Mouse (Mus musculus) bone marrow, adult 2 months (tissue): Measurements from ENCODE around the gene Txnrd2.

Experiments
- CTCF ChIP-seq: fragments of 200-500 bp; IDR thresholded peaks from 2 replicates; pipeline ENCODE4 v1.5.1; 2011; ENCODE audit warnings: low read length, control low read depth; ENCODE audit not compliant: control insufficient read depth, insufficient read depth
- POLR2A ChIP-seq: fragments of 200-500 bp; IDR thresholded peaks from 2 replicates; pipeline ENCODE4 v1.6.1; 2011; ENCODE audit warnings: low read depth, mild to moderate bottlenecking, control low read depth, low read length, borderline replicate concordance; ENCODE audit not compliant: control insufficient read depth

GRCm38 (mm10) chr16:18482431-18482830, 56.2 kb downstream of the Txnrd2 start:
- TF ChIP-seq CTCF (no peak), POLR2A (no peak)
